Mouse (Mus musculus) midbrain, postnatal 0 days (tissue): ENCODE data around the gene Spaca6. TPM values are rescaled to one million over a fixed set of nuclear protein-coding genes. Genes with fewer than 3 reads are reported as not detected.

Experiments used
- ATAC-seq: fragments of 200-750 bp; cut with Nextera tagmentation; 2 replicates; pipeline ENCODE4 v1.8.0; 2017; ENCODE audit warnings: moderate number of reproducible peaks, mild to moderate bottlenecking, moderate TSS enrichment, moderate library complexity; ENCODE audit not compliant: low FRiP score
- DNase-seq: peaks from one replicate; pipeline ENCODE4 v3.0.0-alpha.2; 2015; ENCODE audit warnings: low spot score
- H3K27ac ChIP-seq: fragments of 300-500 bp; sonication (generic); 2 replicates; pipeline ENCODE4 v1.5.1; 2014; ENCODE audit warnings: low read depth, mild to moderate bottlenecking, low read length, mixed read lengths
- H3K27me3 ChIP-seq: fragments of 300-500 bp; sonication (generic); 2 replicates; pipeline ENCODE4 v1.6.1; 2014; ENCODE audit warnings: low read length, control low read depth, mixed read lengths; ENCODE audit not compliant: insufficient read depth
- H3K36me3 ChIP-seq: fragments of 300-500 bp; sonication (generic); 2 replicates; pipeline ENCODE4 v1.6.1; 2014; ENCODE audit warnings: low read length, control low read depth, mixed read lengths; ENCODE audit not compliant: insufficient read depth
- H3K4me1 ChIP-seq: fragments of 300-500 bp; sonication (generic); 2 replicates; pipeline ENCODE4 v1.6.1; 2014; ENCODE audit warnings: mild to moderate bottlenecking, control low read depth, antibody characterized with exemption, low read length, mixed read lengths; ENCODE audit not compliant: insufficient read depth
- H3K4me2 ChIP-seq: fragments of 300-500 bp; sonication (generic); 2 replicates; pipeline ENCODE4 v1.6.1; 2014; ENCODE audit warnings: low read depth, mild to moderate bottlenecking, low read length, mixed read lengths; ENCODE audit not compliant: poor library complexity, severe bottlenecking
- H3K4me3 ChIP-seq: fragments of 300-500 bp; sonication (generic); 2 replicates; pipeline ENCODE4 v1.5.1; 2014; ENCODE audit warnings: low read depth, mild to moderate bottlenecking, low read length, moderate library complexity
- H3K9ac ChIP-seq: fragments of 300-500 bp; sonication (generic); replicated peaks from 2 replicates; pipeline ENCODE4 v1.6.1; 2014; ENCODE audit warnings: mild to moderate bottlenecking, low read length, moderate library complexity, mixed read lengths; ENCODE audit not compliant: poor library complexity, severe bottlenecking
- H3K9me3 ChIP-seq: fragments of 300-500 bp; sonication (generic); 2 replicates; pipeline ENCODE4 v1.6.1; 2016; ENCODE audit warnings: low read length, control low read depth
- CTCF ChIP-seq: IDR thresholded peaks from 2 replicates; pipeline ENCODE4 v1.5.1; 2016; ENCODE audit warnings: antibody characterized with exemption, mild to moderate bottlenecking
- WGBS: fragments of 180-500 bp; shearing (Covaris S2); extraction: QIAGEN DNeasy Blood & Tissue Kit; methylation state at CpG from one replicate; pipeline ENCODE4 v1.1.7; 2014; 5-methylcytosine and 5-hydroxymethylcytosine counted together
- polyA plus RNA-seq: library from polyadenylated mRNA; unstranded; fragments of >200 nt; fragmentation: Nextera tagmentation; extraction: Ambion mirVana; gene quantifications from 2 replicates; pipeline ENCODE4 v1.2.1, GENCODE M21; 2015
- total RNA-seq: library from RNA; depleted of rRNA; stranded (reverse); fragments of >200 nt; gene quantifications from 2 replicates; pipeline ENCODE4 v1.2.3, GENCODE M21; 2014; rRNA removed

Spaca6 gene
- total RNA-seq (17.4 and 34.0 TPM in 2 replicates), polyA plus RNA-seq (14.1 and 16.2 TPM in 2 replicates)

DNA sequence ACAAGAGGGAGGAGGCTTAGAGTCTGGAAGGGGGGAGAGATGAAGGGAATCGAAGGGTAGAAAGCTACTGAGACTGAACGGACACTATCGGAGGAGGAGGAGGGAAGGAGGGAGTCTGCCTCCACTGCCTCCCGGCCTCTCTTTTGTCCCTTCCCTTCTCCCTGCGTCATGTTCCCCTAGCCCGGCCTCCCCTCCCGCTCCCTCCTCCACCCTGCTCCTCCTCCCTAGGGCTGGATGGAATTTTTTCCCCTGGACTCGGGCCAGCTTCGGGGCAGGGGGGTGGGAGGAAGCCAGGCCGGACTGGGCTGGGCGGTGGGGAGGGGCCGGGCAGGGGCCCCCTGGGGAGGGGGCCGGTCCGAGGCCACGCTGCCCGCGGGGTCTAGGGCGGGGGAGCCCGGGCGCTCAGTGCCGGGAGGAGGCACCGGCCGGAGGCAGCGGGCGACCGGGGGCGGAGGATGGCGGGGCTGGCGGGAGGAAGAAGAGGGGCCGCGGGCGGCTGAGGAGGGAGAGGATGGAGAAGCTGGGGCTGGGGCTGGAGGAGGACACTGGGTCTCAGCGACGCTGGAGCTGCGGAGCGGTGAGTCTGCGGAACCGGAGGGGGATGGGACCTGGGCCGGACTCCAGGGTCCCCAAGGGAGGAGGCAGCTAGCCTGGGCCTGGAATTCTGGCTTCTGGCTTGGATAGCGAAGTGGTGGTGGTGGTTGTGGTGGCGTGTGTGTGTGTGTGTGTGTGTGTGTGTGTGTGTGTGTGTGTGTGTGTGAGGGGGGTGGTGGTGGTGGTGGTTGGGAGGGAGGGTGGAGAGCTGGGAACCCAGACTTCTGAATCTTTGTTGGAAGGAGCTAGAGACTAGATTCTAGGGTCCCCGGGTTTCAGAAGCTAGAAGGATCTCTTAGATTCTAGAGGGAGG, at the start of gene Spaca6:
Gene Spaca6, plus strand, starts transcription at position 408 of the 907 bp plus-strand sequence.
- peak within 1 kb of the TSS; percentile 90 for H3K4me3 ChIP-seq
- TF ChIP-seq CTCF: no peak
- peak; percentile 84 for ATAC-seq
- under 1% methylated on average over 36 of the region's 42 CpGs for WGBS
- DNase-seq: peak; percentile 89
- no peaks in the 10 kb centered on the region for H3K27me3 ChIP-seq
- peak within 1 kb of the TSS; percentile 100 for H3K27ac ChIP-seq
- no peaks in the 10 kb centered on the region for H3K36me3 ChIP-seq
- peak within 1 kb of the TSS; percentile 89 for H3K4me2 ChIP-seq
- no peaks in the 10 kb centered on the region for H3K9me3 ChIP-seq
- H3K4me1 ChIP-seq: peaks cover 17% of the 10 kb centered on the region; the same call in 1 of the 2 replicates
- peak within 1 kb of the TSS; percentile 98 for H3K9ac ChIP-seq

DNA sequence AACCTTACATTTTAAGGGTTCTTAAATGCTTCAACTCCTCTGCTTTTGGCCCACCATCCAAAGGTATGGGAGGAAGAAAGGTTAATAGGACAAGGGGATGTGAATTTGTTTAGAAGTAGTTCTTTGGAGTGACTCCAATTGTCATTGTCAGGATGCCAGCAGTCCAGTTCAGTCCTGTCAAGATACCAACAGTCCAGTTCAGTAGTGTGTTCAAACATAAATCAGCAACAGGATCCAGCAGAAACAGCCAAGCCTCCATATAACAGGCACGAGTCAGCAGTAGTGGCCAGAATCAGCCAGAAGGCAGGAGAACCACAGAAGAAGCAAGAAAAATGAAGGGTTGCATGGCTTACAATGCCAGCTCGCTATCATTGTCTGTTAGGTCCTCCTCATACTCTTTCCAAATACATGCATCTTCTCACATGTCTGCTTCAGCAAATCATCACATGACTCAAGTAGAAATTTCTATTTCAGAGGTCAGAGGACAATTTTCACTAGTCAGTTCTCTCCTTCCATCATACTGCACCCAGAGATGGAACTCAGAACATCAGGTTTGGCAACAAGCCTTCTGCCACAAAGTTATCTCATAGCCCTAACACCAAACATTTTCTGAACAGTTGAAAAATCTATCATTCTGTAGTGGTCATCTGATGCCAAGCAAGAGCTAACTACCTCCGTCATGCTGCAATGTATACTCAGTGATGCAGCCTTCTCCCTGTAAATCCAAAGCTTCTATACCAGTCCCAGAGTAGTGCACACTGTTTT, 35.9 kb upstream of the Spaca6 start:
- no peak for ATAC-seq
- H3K4me2 ChIP-seq: no peak overlapping the region
- H3K4me3 ChIP-seq: no peak overlapping the region
- H3K4me1 ChIP-seq: no peaks in the 10 kb centered on the region
- no peak overlapping the region for H3K27ac ChIP-seq
- H3K9ac ChIP-seq: no peak overlapping the region
- DNase-seq: no peak
- 83% methylated on average over 3 of the region's 3 CpGs for WGBS
- H3K27me3 ChIP-seq: no peaks in the 10 kb centered on the region
- no peaks in the 10 kb centered on the region for H3K36me3 ChIP-seq
- H3K9me3 ChIP-seq: no peaks in the 10 kb centered on the region
- no peak for TF ChIP-seq CTCF

DNA sequence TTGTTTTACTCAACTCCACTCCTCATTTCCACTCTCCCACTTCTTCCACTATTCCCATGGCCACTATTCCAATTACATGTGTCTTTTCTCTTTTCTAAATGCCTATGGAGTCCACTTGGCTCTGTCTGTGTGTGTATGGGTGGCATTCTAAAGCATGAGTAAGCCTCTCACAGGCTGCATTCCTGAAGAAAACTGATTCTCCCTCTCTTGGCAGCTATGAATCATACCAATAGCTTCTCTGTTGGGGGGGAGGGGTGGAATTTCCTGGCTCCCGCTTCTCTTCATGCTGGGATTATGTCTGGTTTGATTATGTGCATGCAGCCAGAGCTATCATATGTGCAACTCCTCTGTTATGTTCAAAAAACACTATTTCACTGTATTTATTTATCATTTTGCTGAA, 34.4 kb upstream of the Spaca6 start:
- WGBS: 35% methylated on average over 1 of the region's 1 CpGs
- ATAC-seq: no peak
- H3K4me2 ChIP-seq: no peak overlapping the region
- H3K4me3 ChIP-seq: no peak overlapping the region
- TF ChIP-seq CTCF: no peak
- H3K27ac ChIP-seq: no peak overlapping the region
- peak; percentile 45 for DNase-seq
- H3K9me3 ChIP-seq: no peaks in the 10 kb centered on the region
- H3K36me3 ChIP-seq: no peaks in the 10 kb centered on the region
- H3K9ac ChIP-seq: no peak overlapping the region
- H3K27me3 ChIP-seq: no peaks in the 10 kb centered on the region
- H3K4me1 ChIP-seq: no peaks in the 10 kb centered on the region

DNA sequence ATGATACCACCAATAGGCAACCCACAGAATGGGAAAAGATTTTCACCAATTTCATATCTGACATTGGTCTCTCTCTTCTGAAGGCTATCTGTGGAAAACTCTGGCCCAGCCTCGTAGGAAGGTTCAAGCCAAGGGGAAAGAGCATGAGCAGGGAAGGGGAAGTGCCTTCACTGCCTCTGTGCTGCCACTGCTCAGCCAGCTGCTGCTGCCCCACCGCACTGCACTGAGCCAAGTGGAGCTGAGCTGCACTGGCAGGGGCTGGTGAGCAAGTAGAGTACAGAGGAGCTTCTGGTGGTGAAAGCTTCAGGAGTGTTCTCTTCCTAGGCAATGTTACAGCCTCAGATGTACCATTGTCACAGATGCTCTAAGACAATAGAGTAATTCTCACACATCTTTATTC, 31.4 kb upstream of the Spaca6 start:
- H3K9ac ChIP-seq: no peak overlapping the region
- no peak overlapping the region for H3K4me2 ChIP-seq
- DNase-seq (no peak), ATAC-seq (no peak)
- no peak overlapping the region for H3K27ac ChIP-seq
- H3K36me3 ChIP-seq: no peaks in the 10 kb centered on the region
- WGBS: 57% methylated on average over 2 of the region's 2 CpGs
- H3K4me1 ChIP-seq: no peaks in the 10 kb centered on the region
- no peaks in the 10 kb centered on the region for H3K9me3 ChIP-seq
- H3K27me3 ChIP-seq: no peaks in the 10 kb centered on the region
- no peak overlapping the region for H3K4me3 ChIP-seq
- TF ChIP-seq CTCF: no peak

DNA sequence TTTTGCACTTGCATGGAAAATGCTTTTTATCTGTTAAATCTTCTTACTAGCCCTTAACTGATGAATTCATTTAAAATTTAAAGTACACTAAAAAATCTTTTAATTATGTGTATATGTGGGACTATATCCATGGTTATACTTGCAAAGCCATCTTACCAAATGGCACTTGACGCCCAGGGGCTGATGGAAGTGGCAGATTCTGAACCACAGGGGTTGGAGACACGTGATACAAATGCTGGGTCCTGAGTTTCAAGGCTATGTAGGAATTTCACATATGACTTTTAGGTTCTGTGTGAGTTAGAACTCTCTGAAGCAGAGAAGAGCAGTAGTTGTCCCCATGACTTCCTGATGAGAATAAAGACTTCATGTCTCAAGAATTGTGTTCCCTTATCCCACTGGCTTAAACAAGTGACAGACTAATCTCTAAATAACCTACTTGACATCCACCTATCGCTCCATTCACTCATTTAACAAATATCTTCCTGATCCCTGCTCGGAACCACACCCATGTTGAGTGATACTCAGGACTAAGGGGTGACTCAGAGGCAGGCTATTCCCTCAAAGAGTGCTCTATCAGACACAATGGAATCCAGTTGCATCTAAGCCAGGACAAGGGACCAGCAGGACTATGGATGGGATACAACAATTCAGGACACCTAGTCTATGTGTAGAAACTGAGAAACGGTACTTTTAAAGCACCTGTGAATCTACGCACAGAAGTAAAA, 3.2 kb upstream of the Spaca6 start:
- Histone ChIP-seq H3K27ac (no peak overlapping the region), H3K36me3 (no peaks in the 10 kb centered on the region), H3K4me3 (no peak overlapping the region), H3K4me2 (no peak overlapping the region), H3K27me3 (no peaks in the 10 kb centered on the region), H3K4me1 (peaks cover 3% of the 10 kb centered on the region; the same call in 1 of the 2 replicates), H3K9me3 (no peaks in the 10 kb centered on the region), H3K9ac (no peak overlapping the region)
- no peak for TF ChIP-seq CTCF
- 86% methylated on average over 6 of the region's 6 CpGs for WGBS
- DNase-seq: no peak
- no peak for ATAC-seq
